Mouse (Mus musculus): Measurements from ENCODE around the gene Elmo3.

Elmo3 gene

GRCm38 (mm10) chr8:105298351-105299252, 6.8 kb upstream of the Elmo3 start:
- DNase-seq (ENCODE audit: low read depth, low spot score), result no peak

- DNase-seq (ENCODE audit: low read depth, low spot score), result no peak
These were observed 5.4 kb upstream of the Elmo3 start for GRCm38 (mm10) chr8:105299962-105300361.

GRCm38 (mm10) chr8:105303396-105303795, 2.0 kb upstream of the Elmo3 start:
- no peak for DNase-seq (ENCODE audit: low read depth, low spot score)

- no peak for DNase-seq (ENCODE audit: low read depth, low spot score)
These were observed 1.5 kb upstream of the Elmo3 start for GRCm38 (mm10) chr8:105303874-105304273.

GRCm38 (mm10) chr8:105304325-105305210, 833 bp upstream of the Elmo3 start:
- no peak for DNase-seq (ENCODE audit: low read depth, low spot score)

DNA sequence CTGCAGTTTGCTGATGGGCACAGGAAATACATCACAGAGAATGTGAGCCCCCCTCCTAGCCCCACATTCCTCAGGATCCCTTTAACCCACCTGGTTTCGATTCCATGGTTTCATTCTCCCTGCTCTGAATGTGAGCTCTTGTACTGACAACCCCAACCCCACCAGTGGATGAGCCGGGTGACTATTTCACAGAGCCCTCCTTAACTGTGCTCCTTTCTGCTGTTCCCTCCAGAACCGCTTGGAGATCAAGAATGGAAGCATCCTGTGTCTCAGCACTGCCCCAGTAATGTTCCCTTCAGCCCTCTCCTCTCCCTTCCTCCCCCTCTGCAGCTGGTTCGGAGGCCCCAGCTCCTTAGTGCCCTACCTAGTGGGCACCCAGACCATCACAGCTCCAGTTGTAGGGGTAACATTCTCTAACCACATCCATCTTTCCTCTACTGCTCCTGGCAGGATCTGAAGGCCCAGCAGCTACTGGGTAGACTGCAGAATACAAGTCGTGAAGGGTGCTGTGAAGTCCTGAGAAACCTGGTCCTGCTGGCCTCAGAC, 818 bp downstream of the Elmo3 start:
- DNase-seq (ENCODE audit: low read depth, low spot score), result no peak

- no peak for DNase-seq (ENCODE audit: low read depth, low spot score)
These were observed 2.3 kb downstream of the Elmo3 start for GRCm38 (mm10) chr8:105307670-105308069.

DNA sequence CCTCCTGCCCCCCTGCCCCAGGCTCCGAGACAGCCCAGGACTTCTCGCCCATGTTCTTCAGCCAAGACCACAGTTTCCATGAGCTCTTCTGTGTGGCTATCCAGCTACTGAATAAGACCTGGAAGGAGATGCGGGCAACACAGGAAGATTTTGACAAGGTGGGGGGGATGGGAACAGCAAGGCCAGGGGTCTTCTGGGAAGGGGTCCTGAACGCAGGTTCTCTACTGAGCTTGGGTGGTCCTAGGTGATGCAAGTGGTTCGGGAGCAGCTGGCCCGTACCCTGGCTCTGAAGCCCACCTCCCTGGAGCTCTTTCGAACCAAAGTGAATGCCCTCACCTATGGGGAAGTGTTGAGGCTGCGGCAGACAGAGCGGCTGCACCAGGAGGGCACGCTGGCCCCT, 3.0 kb downstream of the Elmo3 start:
- no peak for DNase-seq (ENCODE audit: low read depth, low spot score)

DNA sequence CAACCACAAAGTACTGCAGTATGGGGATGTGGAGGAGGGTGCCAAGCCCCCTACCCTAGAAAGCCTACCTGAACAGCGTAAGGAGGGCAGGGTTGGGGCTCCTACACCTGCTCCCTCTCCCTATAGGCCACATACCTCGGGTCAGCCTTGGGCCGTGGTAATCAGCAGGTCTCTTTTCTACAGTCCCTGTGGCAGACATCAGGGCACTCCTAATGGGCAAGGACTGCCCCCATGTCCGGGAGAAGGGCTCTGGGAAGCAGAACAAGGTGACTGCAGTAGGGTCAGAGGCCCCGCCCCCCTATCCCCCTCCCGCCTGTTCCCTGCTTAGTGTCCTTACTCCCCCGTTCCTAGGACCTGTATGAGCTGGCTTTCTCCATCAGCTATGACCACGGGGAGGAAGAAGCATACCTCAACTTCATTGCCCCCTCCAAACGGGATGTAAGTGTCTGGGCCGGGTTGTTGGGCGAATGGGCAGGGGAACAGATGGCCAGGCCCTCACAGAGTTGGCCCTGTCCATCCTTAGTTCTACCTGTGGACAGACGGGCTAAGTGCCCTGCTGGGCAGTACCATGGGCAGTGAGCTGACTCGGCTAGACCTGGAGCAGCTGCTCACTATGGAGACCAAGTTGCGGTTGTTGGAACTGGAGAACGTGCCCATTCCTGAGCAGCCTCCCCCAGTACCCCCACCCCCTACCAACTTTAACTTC, 3.9 kb downstream of the Elmo3 start:
- no peak for DNase-seq (ENCODE audit: low read depth, low spot score)

DNA sequence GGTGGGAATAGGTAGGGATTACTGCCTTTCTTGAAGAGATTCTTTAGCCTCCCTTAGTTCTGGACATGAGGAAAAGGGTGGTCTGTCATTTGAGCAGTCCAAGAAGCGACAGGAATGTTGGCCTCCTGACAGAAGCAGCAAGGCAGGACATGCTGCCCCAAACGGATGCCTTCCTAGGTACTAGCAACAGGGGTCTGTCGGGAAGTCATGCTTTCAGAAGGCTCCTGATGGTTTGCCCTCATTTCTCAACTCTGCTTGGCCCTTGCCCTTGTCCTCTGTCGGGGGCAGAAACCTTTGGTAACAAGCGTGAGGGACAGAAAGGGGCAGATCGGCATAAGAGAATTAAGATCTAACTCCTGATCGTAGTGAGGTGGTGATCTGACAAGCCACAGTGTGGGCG, 4.7 kb downstream of the Elmo3 start:
- no peak for DNase-seq (ENCODE audit: low read depth, low spot score)

DNA sequence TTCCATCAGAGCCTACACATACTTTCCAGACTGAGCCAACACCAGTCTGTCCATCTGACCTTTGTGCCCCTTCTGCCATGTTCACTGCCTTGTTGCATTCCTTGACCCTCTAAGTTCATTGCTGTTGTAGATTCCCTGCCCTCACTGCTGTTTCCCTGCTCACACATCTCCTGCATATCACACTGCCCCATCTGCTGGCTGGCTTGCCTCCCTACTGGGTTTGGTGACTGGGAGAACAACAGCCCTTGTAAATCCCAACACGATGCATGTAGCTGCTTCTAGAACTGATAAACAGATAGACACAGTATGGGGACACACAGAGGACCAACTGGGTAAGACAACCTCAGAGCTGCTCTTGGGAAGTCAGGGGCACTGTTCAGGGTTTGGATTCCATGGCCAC, 6.3 kb downstream of the Elmo3 start:
- no peak for DNase-seq (ENCODE audit: low read depth, low spot score)

- no peak for DNase-seq (ENCODE audit: low read depth, low spot score)
These were observed 7.6 kb downstream of the Elmo3 start for GRCm38 (mm10) chr8:105312891-105313481.

DNA sequence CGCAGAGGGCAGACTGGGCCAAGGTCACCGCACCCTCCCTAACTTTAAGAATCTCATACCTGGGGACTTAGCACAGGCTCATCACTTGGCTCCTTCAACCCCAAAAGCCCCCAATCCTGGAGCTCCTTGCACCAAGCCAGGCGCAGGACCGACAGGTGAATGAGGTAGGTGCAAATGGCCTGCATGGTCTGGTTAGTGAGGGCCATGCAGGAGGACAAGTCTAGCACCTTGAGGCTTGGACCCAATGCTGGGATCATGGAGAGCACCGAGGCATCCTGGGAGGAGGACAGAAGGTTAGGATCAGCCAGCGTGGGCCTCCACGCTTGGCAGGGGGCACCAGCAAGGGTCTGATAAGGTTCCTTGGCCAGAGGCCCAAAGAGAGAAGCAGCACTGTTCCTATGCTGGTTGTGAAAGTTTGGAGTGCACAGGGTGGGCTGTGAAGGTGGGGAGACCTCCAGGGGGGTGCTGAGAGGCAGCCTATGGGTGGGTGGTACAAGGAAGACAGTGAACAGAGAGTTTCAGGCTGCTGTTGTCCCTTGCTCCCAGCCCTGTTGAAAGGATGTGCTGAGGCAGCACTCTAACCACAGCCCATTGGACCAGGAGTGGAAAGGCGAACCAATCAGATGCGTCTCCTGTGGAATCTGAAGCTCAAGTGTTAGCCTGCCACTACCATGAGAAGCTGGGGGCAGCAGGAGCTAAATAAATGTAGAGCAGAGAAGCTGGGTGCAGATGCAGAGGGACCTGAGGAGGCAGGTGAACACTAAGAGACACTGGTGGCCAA, 8.4 kb downstream of the Elmo3 start:
- no peak for DNase-seq (ENCODE audit: low read depth, low spot score)

DNA sequence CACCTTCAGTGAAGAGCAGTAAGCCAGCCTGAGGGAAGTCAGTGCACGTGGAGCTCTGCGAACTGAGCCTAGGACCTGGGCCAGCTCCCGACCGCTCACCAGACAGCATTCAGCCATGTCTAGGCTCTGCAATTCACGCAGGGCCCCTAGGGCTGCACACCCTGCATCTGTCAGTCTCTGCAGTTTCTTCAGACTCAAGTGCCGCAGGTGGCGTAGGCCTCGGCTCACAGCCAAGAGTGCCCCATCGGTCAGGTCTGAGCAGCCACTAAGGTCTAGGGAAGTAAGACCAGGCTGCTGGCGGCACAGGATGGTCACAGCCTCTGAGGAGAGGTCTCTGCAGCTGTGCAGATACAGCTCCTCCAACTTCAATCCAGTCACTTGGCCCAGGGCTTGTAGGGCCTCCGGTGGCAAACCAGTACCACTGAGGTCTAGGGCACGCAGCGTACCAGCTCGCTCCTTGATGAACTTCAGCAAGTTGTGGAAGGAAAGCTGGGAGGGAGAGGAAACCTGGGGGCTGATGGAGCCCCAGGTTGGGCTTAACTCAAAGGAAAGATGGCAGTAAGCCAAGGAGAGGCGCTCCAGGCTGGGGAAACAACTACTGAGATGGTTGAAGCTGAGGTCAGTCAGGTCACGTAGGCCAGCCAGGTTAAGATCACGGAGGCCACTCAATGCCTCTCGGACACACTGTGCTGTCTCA, 9.8 kb downstream of the Elmo3 start:
- DNase-seq (ENCODE audit: low read depth, low spot score), result no peak

DNA sequence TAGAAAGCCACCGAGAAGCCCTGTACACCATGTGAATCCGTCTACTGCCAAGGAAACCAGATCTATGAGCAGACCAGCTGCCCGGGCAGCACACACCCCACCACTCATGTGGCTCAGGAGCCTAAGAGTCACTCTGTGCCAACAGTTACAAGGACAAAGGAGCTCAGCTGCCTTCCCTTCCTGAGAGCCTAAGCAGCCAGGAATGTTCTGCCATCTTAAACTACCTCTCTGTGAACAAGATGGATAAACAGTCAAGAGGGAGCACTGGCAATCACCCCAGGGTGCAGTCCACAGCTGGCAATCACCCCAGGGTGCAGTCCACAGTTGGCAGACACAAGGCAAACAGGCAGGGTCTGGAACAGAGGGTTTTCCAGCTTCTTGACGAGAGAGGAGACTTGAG, 12.5 kb downstream of the Elmo3 start:
- DNase-seq (ENCODE audit: low read depth, low spot score), result no peak

DNA sequence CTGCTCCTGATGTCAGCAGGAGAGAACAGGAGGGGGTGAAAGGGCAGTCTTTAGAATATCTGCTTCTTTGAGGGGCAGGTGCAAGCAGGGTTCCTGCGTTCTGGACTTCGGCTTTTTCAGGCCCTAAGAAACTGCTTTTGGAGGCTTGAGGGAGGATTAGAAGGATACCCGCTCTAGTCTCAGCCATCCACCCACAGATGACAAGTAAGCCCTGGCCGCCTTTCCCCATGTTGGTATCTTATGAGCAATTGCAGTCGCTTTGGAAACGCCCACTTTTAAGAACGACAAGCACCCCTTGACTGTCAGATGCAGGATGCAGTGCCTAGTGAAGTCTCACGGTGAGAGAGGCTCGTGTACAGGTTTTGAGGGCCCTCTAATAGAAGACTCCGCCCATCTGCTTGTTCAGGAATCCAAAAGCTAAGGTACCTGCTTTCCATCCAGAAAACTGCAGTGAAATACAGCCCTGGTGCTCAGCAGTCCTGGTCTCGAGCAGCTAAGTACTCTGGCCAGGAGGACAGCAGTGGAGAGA, 13.3 kb downstream of the Elmo3 start:
- DNase-seq (ENCODE audit: low read depth, low spot score), result no peak

GRCm38 (mm10) chr8:105323183-105323582, 17.8 kb downstream of the Elmo3 start:
- DNase-seq (ENCODE audit: low read depth, low spot score), result no peak

DNA sequence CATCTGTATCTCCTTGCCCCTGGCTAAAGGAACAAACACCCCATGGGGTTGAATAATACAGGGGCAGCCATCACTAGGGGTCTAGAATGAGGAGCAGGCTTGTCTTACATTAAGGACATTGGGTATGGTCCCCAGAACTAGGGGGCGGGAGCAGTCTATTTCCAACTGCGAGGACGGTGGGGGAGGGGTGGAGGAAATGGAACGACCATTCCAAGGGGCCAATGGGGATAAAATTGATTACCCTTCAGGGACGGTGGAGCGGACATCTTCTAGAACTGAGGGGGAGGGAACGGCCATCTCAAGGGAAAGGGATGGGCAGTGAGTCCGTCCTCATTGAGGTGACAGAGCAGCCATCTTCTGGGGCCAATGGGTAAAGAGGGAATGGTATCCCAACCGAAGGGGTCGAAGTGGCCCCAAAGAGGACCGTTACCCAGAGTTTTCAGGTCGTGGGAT, 20.3 kb downstream of the Elmo3 start:
- DNase-seq (ENCODE audit: low read depth, low spot score), result no peak

DNA sequence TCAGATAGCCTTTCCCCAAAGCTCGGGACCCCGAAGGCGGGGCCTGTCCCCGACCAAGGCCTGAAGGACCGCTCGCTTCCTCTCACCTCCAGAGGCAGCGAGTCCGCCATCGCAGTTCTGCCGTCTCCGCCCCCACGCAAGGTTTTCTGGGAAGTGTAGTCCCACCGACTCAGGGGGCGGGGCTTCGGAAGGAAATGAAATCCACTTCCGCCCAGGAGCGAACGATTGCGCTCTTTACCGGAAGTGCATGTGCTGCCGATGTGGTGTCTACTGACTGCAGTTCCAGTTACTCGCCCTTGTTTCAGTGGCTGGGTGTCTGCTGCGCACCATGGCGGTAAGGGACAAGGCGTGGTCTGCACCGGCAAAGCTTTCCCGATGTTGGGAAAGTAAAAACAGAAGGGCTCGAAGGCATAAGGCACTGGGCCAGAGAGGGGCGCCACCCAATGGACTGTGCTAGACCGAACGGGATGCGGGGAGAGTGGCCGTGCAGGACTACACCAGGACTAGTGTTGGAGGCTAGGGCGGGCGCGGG, 20.8 kb downstream of the Elmo3 start, which contains the start of the genes Lrrc29 and Tmem208:
Gene Lrrc29, minus strand, starts transcription at position 138 of the 532 bp plus-strand sequence.
Gene Tmem208, plus strand, starts transcription at position 214 of the 532 bp plus-strand sequence.
- DNase-seq (ENCODE audit: low read depth, low spot score), result peak; percentile 95
